Mouse (Mus musculus) MEL (cell line): ENCODE results near the gene Shank3. TPM values are rescaled to one million over a fixed set of nuclear protein-coding genes. Genes with fewer than 3 reads are reported as not detected.

Experiments
- DNase-seq: peaks from one replicate; pipeline ENCODE4 v3.0.0; 2011; ENCODE audit warnings: low read depth, low spot score
- H3K27ac ChIP-seq: 2 replicates; pipeline ENCODE4 v1.5.1; 2012; ENCODE audit warnings: low read depth, mild to moderate bottlenecking, control low read depth, low read length, moderate library complexity; ENCODE audit not compliant: control insufficient read depth
- H3K27me3 ChIP-seq, 2 experiments: fragments of 150-350 bp in 1 of 2; sonication (generic) in 1 of 2; 2 replicates each; pipeline ENCODE4 v1.6.1; 2012; ENCODE audit warnings: low read length in 2 of 2, mild to moderate bottlenecking in 2 of 2, improper control_type of control experiment in 1 of 2, moderate library complexity in 1 of 2; ENCODE audit not compliant: insufficient read depth in 2 of 2, control insufficient read depth in 1 of 2
- H3K36me3 ChIP-seq, 2 experiments: 2 replicates each; pipeline ENCODE4 v1.6.1; 2012 to 2014; ENCODE audit warnings: low read length in 2 of 2, improper control_type of control experiment in 1 of 2, inconsistent platforms in 1 of 2, mild to moderate bottlenecking in 1 of 2; ENCODE audit not compliant: insufficient read depth in 2 of 2, control insufficient read depth in 1 of 2
- H3K4me1 ChIP-seq, 2 experiments: fragments of 150-350 bp in 1 of 2; sonication (generic) in 1 of 2; 2 replicates each; pipeline ENCODE4 v1.6.1; 2012; ENCODE audit warnings: low read length in 2 of 2, improper control_type of control experiment in 1 of 2, mild to moderate bottlenecking in 1 of 2; ENCODE audit not compliant: insufficient read depth in 2 of 2, control insufficient read depth in 1 of 2
- H3K4me3 ChIP-seq, 2 experiments: fragments of 150-350 bp in 1 of 2; sonication (generic) in 1 of 2; 2 replicates each; pipeline ENCODE4 v1.5.1; 2012; ENCODE audit warnings: low read depth in 2 of 2, low read length in 2 of 2, mild to moderate bottlenecking in 2 of 2, moderate library complexity in 2 of 2, control low read depth in 1 of 2, improper control_type of control experiment in 1 of 2; ENCODE audit not compliant: control insufficient read depth in 1 of 2, insufficient read depth in 1 of 2
- H3K79me2 ChIP-seq: 2 replicates; pipeline ENCODE4 v1.6.1; 2012; ENCODE audit warnings: mild to moderate bottlenecking, low read length, moderate library complexity; ENCODE audit not compliant: control insufficient read depth, poor library complexity, insufficient read depth
- H3K9ac ChIP-seq: 2 replicates; pipeline ENCODE4 v1.6.1; 2012; ENCODE audit warnings: low read depth, mild to moderate bottlenecking, control low read depth, low read length, moderate library complexity; ENCODE audit not compliant: control insufficient read depth, poor library complexity, severe bottlenecking
- H3K9me3 ChIP-seq: fragments of 150-350 bp; sonication (generic); replicated peaks from 2 replicates; pipeline ENCODE4 v1.6.1; 2012; ENCODE audit warnings: mild to moderate bottlenecking, low read length, improper control_type of control experiment, moderate library complexity; ENCODE audit not compliant: insufficient read depth
- ELF1 ChIP-seq: IDR thresholded peaks from 2 replicates; pipeline ENCODE4 v1.6.1; 2014; ENCODE audit warnings: low read depth, mild to moderate bottlenecking, inconsistent platforms, low read length, improper control_type of control experiment, moderate library complexity
- HCFC1 ChIP-seq: IDR thresholded peaks from 2 replicates; pipeline ENCODE4 v1.6.1; 2012; ENCODE audit warnings: low read depth, mild to moderate bottlenecking, inconsistent platforms, low read length, improper control_type of control experiment, moderate library complexity
- KAT2A ChIP-seq: conservative IDR thresholded peaks from 2 replicates; pipeline ENCODE4 v1.6.1; 2012; ENCODE audit warnings: low read depth, low read length, improper control_type of control experiment, inconsistent platforms
- MAFK ChIP-seq: IDR thresholded peaks from 2 replicates; pipeline ENCODE4 v1.6.1; 2011; ENCODE audit warnings: low read depth, mild to moderate bottlenecking, low read length, improper control_type of control experiment, borderline replicate concordance
- MXI1 ChIP-seq: IDR thresholded peaks from 2 replicates; pipeline ENCODE4 v1.6.1; 2011; ENCODE audit warnings: mild to moderate bottlenecking, low read depth, low read length, improper control_type of control experiment
- MYC ChIP-seq: IDR thresholded peaks from 2 replicates; pipeline ENCODE4 v1.6.1; 2011; ENCODE audit warnings: low read depth, mild to moderate bottlenecking, low read length, improper control_type of control experiment, moderate library complexity
- NELFE ChIP-seq: IDR thresholded peaks from 2 replicates; pipeline ENCODE4 v1.6.1; 2011; ENCODE audit warnings: low read depth, low read length, improper control_type of control experiment
- POLR2A ChIP-seq, 2 experiments: IDR thresholded peaks; 2 replicates each; pipeline ENCODE4 v1.6.1; 2011 to 2012; ENCODE audit warnings: low read length in 2 of 2, mild to moderate bottlenecking in 2 of 2, control low read depth in 1 of 2, improper control_type of control experiment in 1 of 2, low read depth in 1 of 2, moderate library complexity in 1 of 2; ENCODE audit not compliant: control insufficient read depth in 1 of 2, insufficient read depth in 1 of 2, poor library complexity in 1 of 2
- POLR2AphosphoS2 ChIP-seq: IDR thresholded peaks from 2 replicates; pipeline ENCODE4 v1.6.1; 2011; ENCODE audit warnings: low read length, improper control_type of control experiment
- POLR2AphosphoS5 ChIP-seq: IDR thresholded peaks from 2 replicates; pipeline ENCODE4 v1.6.1; 2012; ENCODE audit warnings: low read depth, borderline replicate concordance, mild to moderate bottlenecking, inconsistent platforms, low read length, moderate library complexity, mixed read lengths
- SIN3A ChIP-seq: IDR thresholded peaks from 2 replicates; pipeline ENCODE4 v1.6.1; 2012; ENCODE audit warnings: low read length, improper control_type of control experiment, inconsistent platforms
- SMC3 ChIP-seq: IDR thresholded peaks from 2 replicates; pipeline ENCODE4 v1.6.1; 2011; ENCODE audit warnings: low read depth, low read length, improper control_type of control experiment
- TBP ChIP-seq: IDR thresholded peaks from 2 replicates; pipeline ENCODE4 v1.8.0; 2011; ENCODE audit warnings: low read depth, low read length, improper control_type of control experiment
- TCF12 ChIP-seq: IDR thresholded peaks from 2 replicates; pipeline ENCODE4 v1.6.1; 2014; ENCODE audit warnings: low read depth, mild to moderate bottlenecking, inconsistent platforms, low read length, improper control_type of control experiment, moderate library complexity
- USF1 ChIP-seq: IDR thresholded peaks from 2 replicates; pipeline ENCODE4 v1.6.1; 2014; ENCODE audit warnings: low read depth, mild to moderate bottlenecking, inconsistent platforms, low read length, improper control_type of control experiment, moderate library complexity
- USF2 ChIP-seq, 2 experiments: IDR thresholded peaks; 2 replicates each; pipeline ENCODE4 v1.6.1; 2011 to 2012; ENCODE audit warnings: improper control_type of control experiment in 2 of 2, low read length in 2 of 2, borderline replicate concordance in 1 of 2, inconsistent platforms in 1 of 2, low read depth in 1 of 2, mild to moderate bottlenecking in 1 of 2; ENCODE audit not compliant: insufficient read depth in 1 of 2
- ZC3H11A ChIP-seq: IDR thresholded peaks from 2 replicates; pipeline ENCODE4 v1.6.1; 2012; ENCODE audit warnings: low read depth, mild to moderate bottlenecking, inconsistent platforms, low read length, improper control_type of control experiment
- ZKSCAN1 ChIP-seq: IDR thresholded peaks from 2 replicates; pipeline ENCODE4 v1.6.1; 2012; ENCODE audit warnings: low read depth, mild to moderate bottlenecking, inconsistent platforms, low read length, improper control_type of control experiment, moderate library complexity
- ZMIZ1 ChIP-seq: IDR thresholded peaks from 2 replicates; pipeline ENCODE4 v1.6.1; 2012; ENCODE audit warnings: low read depth, mild to moderate bottlenecking, inconsistent platforms, low read length, improper control_type of control experiment, moderate library complexity
- ZNF384 ChIP-seq: IDR thresholded peaks from 2 replicates; pipeline ENCODE4 v1.6.1; 2012; ENCODE audit warnings: low read depth, mild to moderate bottlenecking, inconsistent platforms, low read length, improper control_type of control experiment
- polyA plus RNA-seq, 2 experiments: library from polyadenylated mRNA; stranded (reverse) in 1 of 2; unstranded in 1 of 2; fragments of >175 nt in 1 of 2; fragments of >200 nt in 1 of 2; gene quantifications; 2 replicates each; pipeline versions ENCODE4 v1.2.1 to v1.2.4; 2012; ENCODE audit warnings: low replicate concordance in 2 of 2, low read depth in 1 of 2; ENCODE audit not compliant: insufficient read length in 2 of 2, insufficient read depth in 1 of 2, missing spikeins in 1 of 2
- total RNA-seq: library from RNA; depleted of rRNA; stranded (reverse); fragments of 300-350 nt; gene quantifications from 2 replicates; pipeline ENCODE4 v1.2.3, GENCODE M21; 2012

Shank3 gene
- total and polyA plus RNA-seq, 3 experiments = 14.2 to 20.3 TPM; not detected in 1

GRCm38 (mm10) chr15:89572147-89572546, 72.7 kb downstream of the Shank3 start:
- H3K27me3 ChIP-seq = no peaks in the 10 kb centered on the region

DNA sequence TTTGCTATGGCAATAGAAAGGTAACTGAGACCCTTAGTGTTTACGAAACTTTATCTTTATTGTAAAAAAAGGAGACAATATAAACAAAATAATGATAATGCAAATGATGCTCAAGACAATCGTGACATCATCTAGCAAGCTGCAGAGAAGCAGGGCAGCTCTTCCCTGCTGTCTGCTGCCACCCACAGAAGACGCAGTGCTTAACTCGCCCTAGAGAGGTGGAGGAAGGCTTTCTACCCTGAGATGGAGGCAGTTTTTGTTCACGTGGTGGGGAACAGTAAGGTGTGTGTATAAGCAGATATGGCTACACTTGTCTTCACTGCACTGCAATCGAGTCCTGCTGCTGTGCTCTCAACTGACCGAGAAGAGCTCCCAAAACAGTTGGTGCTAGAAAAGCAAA, 83.1 kb downstream of the Shank3 start:
- no peak for DNase-seq
- H3K36me3 ChIP-seq = no peaks in the 10 kb centered on the region
- no peak overlapping the region for H3K27ac ChIP-seq
- no peaks in the 10 kb centered on the region for H3K9me3 ChIP-seq
- H3K27me3 ChIP-seq = no peaks in the 10 kb centered on the region
- H3K4me3 ChIP-seq = no peak overlapping the region
- no peaks in the 10 kb centered on the region for H3K4me1 ChIP-seq
- H3K9ac ChIP-seq = no peak overlapping the region
- no peak for TF ChIP-seq MXI1
- no peak for TF ChIP-seq KAT2A
- TF ChIP-seq NELFE = no peak
- no peak for TF ChIP-seq TCF12
- no peak for TF ChIP-seq POLR2AphosphoS5
- TF ChIP-seq, all 39 proteins: peak for 0
- no peaks in the 10 kb centered on the region for H3K79me2 ChIP-seq

More at GRCm38 (mm10) chr15:89572147-89572546, 72.7 kb downstream of the Shank3 start:
- TF ChIP-seq USF1 (no peak), TBP (no peak), USF2 (IDR thresholded peaks at IDR 0.05; ENCODE audit: borderline replicate concordance in 1 of 2, insufficient read depth in 1 of 2, low read depth in 1 of 2, low read length in 2 of 2) (no peak), SMC3 (no peak), NELFE (no peak)
- no peaks in the 10 kb centered on the region for H3K4me1 ChIP-seq
- H3K36me3 ChIP-seq = no peaks in the 10 kb centered on the region
- no peak for DNase-seq
- H3K79me2 ChIP-seq = no peaks in the 10 kb centered on the region
- no peak overlapping the region for H3K4me3 ChIP-seq
- H3K9me3 ChIP-seq = no peaks in the 10 kb centered on the region
- H3K27ac ChIP-seq = no peak overlapping the region
- no peak overlapping the region for H3K9ac ChIP-seq

DNA sequence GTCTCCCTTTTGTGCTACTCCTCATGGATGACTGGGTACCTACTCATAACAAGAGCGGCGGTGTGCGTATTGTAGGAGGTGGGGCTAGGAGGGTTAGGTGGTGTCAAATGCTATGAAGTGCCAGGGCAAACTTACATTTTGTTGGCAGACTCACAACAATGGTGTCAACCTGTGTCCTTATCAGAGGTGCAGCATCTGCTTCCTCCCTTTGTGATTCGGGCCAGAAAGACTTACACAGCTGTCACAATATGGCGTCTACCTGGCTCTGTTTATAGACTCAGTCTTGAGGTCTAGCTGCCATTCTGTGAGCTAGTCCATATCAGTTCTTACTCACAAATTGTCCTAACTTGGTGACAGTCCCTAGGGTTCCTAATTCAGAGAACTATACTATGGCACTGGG, 85.7 kb downstream of the Shank3 start:
- Histone ChIP-seq H3K36me3 (no peaks in the 10 kb centered on the region), H3K27me3 (no peaks in the 10 kb centered on the region), H3K9ac (no peak overlapping the region), H3K27ac (no peak overlapping the region), H3K4me3 (no peak overlapping the region), H3K9me3 (no peaks in the 10 kb centered on the region), H3K79me2 (no peaks in the 10 kb centered on the region), H3K4me1 (no peaks in the 10 kb centered on the region)
- no peak for TF ChIP-seq HCFC1
- no peak for DNase-seq

DNA sequence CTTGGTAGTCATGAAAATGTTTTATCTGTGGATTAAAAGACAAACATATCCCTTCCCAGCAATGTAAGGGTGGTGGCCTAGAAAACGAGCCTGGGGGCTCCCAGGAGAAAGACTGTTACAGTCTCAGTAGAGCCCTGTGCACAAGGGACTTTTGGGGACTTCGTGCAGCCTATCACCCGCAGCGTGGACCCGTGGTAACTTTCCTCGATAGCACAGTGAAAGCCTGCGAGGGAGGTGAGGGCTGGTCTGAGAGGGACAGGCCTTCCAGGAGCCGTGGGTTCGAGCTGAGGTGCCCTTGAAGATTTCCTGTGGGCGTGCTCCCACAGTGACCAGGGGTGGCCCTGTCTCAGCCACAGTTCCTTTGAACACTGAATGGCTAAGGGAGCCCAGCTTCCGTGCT, 86.2 kb downstream of the Shank3 start:
- Histone ChIP-seq H3K27me3 (no peaks in the 10 kb centered on the region), H3K27ac (no peak overlapping the region), H3K4me3 (no peak overlapping the region), H3K36me3 (no peaks in the 10 kb centered on the region), H3K9me3 (no peaks in the 10 kb centered on the region), H3K9ac (no peak overlapping the region), H3K4me1 (no peaks in the 10 kb centered on the region), H3K79me2 (no peaks in the 10 kb centered on the region)
- TF ChIP-seq MYC (no peak), POLR2AphosphoS2 (no peak), USF1 (no peak), SIN3A (no peak), ELF1 (no peak), NELFE (no peak), ZMIZ1 (no peak), POLR2A (IDR thresholded peaks at IDR 0.05; ENCODE audit: control insufficient read depth in 1 of 2, insufficient read depth in 1 of 2, low read depth in 1 of 2, low read length in 2 of 2, poor library complexity in 1 of 2) (no peak), MAFK (no peak), ZKSCAN1 (no peak), ZC3H11A (no peak), ZNF384 (no peak)
- no peak for DNase-seq
